ENCODE assay signal across 8 mouse cellular contexts in the genomic region with DNA sequence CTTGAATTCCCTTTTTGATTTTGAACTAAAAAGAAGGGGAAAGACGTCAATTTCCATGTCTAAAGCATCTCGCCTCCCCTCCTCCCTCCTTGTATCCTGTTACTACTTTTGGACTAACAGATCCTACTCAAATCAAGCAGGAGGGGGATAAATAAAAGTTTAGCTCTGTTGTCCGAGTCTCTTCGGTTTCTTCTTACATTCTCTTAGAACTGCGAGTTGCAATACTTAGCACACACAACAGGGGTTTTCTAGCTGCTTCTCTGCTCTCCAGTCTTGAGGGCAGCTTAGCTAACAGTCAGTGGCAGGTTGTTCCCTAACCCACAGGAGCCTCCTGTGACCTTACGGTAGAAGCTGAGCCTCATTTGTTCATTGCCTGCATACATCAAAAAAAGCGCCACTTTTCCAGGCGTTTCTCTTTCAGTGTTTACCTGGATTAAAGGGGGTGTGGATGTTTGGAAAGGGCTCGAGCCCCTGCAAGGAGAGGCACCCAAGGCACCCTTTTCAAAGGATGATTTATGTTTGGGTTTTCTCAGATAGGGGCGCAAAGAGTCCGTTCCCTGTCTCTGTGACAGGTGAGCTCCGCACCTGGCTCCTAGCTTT.
A peak's percentile ranks its signal among the peaks of the same experiment; 100 is the strongest.
DNase-seq lines count a peak whose midpoint lies in the region; ATAC-seq and TF ChIP-seq lines count a peak whose summit lies in the region.

No protein-coding gene starts in this region.

- no peak for DNase-seq in layer of hippocampus, adult 2 months (ENCODE audit: low spot score in 2 of 2)
- DNase-seq in layer of hippocampus, postnatal 10 days (ENCODE audit: low spot score in 2 of 2) = no peak
- peak; percentile 55 for DNase-seq in embryo, embryonic 11 days
- peak; percentile 52 to 62 for DNase-seq in heart, postnatal 10 days
- no peak for DNase-seq in liver, embryonic 11.5 days (ENCODE audit: low spot score)
- DNase-seq in urinary bladder, postnatal 36 days (ENCODE audit: low spot score in 2 of 2) = no peak
- DNase-seq in adrenal gland, adult 18-20 months (ENCODE audit: low spot score in 2 of 2) = no peak

- H3K4me1 ChIP-seq in liver, embryonic 11.5 days (replicated peaks; ENCODE audit: control insufficient read depth, insufficient read depth, low read length) = no peaks in the 10 kb centered on the region
- peaks cover 10% of the 10 kb centered on the region for H3K4me1 ChIP-seq in neural tube, embryonic 12.5 days

- intact Hi-C loops in heart, postnatal 10 days (cut with DNase I) = loop anchor here (1.0 to 5.0 kb wide), 2 partner anchors 119 to 220 kb away; no protein-coding TSS in a partner anchor

- peaks cover 45% of the 10 kb centered on the region for H3K27me3 ChIP-seq in liver, embryonic 11.5 days (replicated peaks; ENCODE audit: control insufficient read depth, insufficient read depth, low read length)
- no peaks in the 10 kb centered on the region for H3K27me3 ChIP-seq in neural tube, embryonic 12.5 days (replicated peaks)

- peak overlapping the region; percentile 92 for H3K27ac ChIP-seq in layer of hippocampus, adult 2 months
- no peak overlapping the region for H3K27ac ChIP-seq in liver, embryonic 11.5 days (ENCODE audit: low read depth, low read length)
- H3K27ac ChIP-seq in neural tube, embryonic 12.5 days = peak overlapping the region; percentile 60; the same call in 1 of the 2 replicates

- WGBS in liver, embryonic 11.5 days = 12% methylated on average over 12 of the region's 12 CpGs
- WGBS in neural tube, embryonic 12.5 days = 9% methylated on average over 12 of the region's 12 CpGs

- H3K4me3 ChIP-seq in layer of hippocampus, adult 2 months = peak overlapping the region; percentile 55
- peak overlapping the region; percentile 47 for H3K4me3 ChIP-seq in liver, embryonic 11.5 days (ENCODE audit: low read depth, low read length)
- H3K4me3 ChIP-seq in neural tube, embryonic 12.5 days = peak overlapping the region; percentile 50

- ATAC-seq in liver, embryonic 11.5 days (replicated peaks; ENCODE audit: low FRiP score) = no peak
- ATAC-seq in neural tube, embryonic 12.5 days (ENCODE audit: low FRiP score, low read depth) = no peak

- no peaks in the 10 kb centered on the region for H3K36me3 ChIP-seq in liver, embryonic 11.5 days (ENCODE audit: control insufficient read depth, insufficient read depth, low read length)
- no peaks in the 10 kb centered on the region for H3K36me3 ChIP-seq in neural tube, embryonic 12.5 days

- no peaks in the 10 kb centered on the region for H3K9me3 ChIP-seq in liver, embryonic 11.5 days (ENCODE audit: control insufficient read depth, low read length)
- H3K9me3 ChIP-seq in neural tube, embryonic 12.5 days = no peaks in the 10 kb centered on the region

- peak; percentile 62 for TF ChIP-seq CTCF in layer of hippocampus, adult 2 months (conservative IDR thresholded peaks at IDR 0.05)

- H3K9ac ChIP-seq in liver, embryonic 11.5 days (ENCODE audit: low read depth, low read length) = no peak overlapping the region
- peak overlapping the region; percentile 76 for H3K9ac ChIP-seq in neural tube, embryonic 12.5 days

- peak overlapping the region; percentile 71 for H3K4me2 ChIP-seq in liver, embryonic 11.5 days
- peak overlapping the region; percentile 80 for H3K4me2 ChIP-seq in neural tube, embryonic 12.5 days (replicated peaks)

Comparison
In these comparisons a context has a peak if more than half of its experiments do, and no peak if none do; other contexts are left out.
1. DNase-seq: peak in embryo, embryonic 11 days (single experiment) and heart, postnatal 10 days (2 of 2); none in layer of hippocampus, adult 2 months (0 of 2), layer of hippocampus, postnatal 10 days (0 of 2), liver, embryonic 11.5 days (single experiment), urinary bladder, postnatal 36 days (0 of 2) and adrenal gland, adult 18-20 months (0 of 2).
2. Peak in every context shown above with its lines, with median percentiles within 50 percentile points of each other: H3K4me3 ChIP-seq.